Mouse (Mus musculus) testis, adult 2 months (tissue): Measurements from ENCODE around the gene Zfp661.

Experiments
- CTCF ChIP-seq: fragments of 200-500 bp; IDR thresholded peaks from 2 replicates; pipeline ENCODE4 v1.5.1; 2012; ENCODE audit warnings: low read depth, mild to moderate bottlenecking, inconsistent platforms, low read length, moderate library complexity; ENCODE audit not compliant: control insufficient read depth, insufficient read depth, insufficient replicate concordance
- POLR2A ChIP-seq: fragments of 200-500 bp; IDR thresholded peaks from 2 replicates; pipeline ENCODE4 v1.6.1; 2012; ENCODE audit warnings: low read depth, mild to moderate bottlenecking, inconsistent platforms, low read length, moderate library complexity; ENCODE audit not compliant: control insufficient read depth

DNA sequence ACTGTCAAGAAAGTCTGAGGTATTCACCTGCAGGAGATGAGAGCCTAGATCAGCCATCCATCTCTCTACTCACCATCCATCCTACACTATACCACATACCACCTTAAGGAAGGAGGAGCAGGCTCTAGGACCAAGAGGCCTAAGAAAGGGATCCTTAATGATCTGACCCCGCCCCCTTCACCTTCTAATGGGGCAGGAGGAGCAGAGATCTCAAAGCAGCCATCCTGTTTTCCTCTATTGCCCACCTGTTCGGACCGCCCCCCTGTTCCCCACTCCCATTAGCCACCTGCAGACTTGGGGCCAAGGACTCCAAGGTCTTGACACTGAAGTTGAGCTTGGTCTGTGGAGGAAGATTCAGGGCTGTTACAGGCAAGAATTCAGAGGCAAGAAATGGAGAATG, 56.5 kb downstream of the Zfp661 start:
- TF ChIP-seq POLR2A (no peak), CTCF (no peak)
